Mouse (Mus musculus) forebrain, embryonic 14.5 days (tissue): Measurements from ENCODE around the gene Gprin2. TPM values are rescaled to one million over a fixed set of nuclear protein-coding genes. Genes with fewer than 3 reads are reported as not detected.

Experiments used
- ATAC-seq: fragments of 200-750 bp; cut with Nextera tagmentation; 2 replicates; pipeline ENCODE4 v1.8.0; 2017; ENCODE audit warnings: mild to moderate bottlenecking, moderate library complexity
- DNase-seq: peaks from one replicate; pipeline ENCODE4 v3.0.0-alpha.2; 2015; ENCODE audit warnings: low spot score
- H3K27ac ChIP-seq: fragments of 300-500 bp; sonication (generic); 2 replicates; pipeline ENCODE4 v1.5.1; 2014; ENCODE audit warnings: low read depth, mild to moderate bottlenecking, control low read depth, low read length, moderate library complexity
- H3K27me3 ChIP-seq: fragments of 300-500 bp; sonication (generic); replicated peaks from 2 replicates; pipeline ENCODE4 v1.6.1; 2014; ENCODE audit warnings: low read length, control low read depth, mixed read lengths; ENCODE audit not compliant: control insufficient read depth, insufficient read depth
- H3K36me3 ChIP-seq: fragments of 300-500 bp; sonication (generic); 2 replicates; pipeline ENCODE4 v1.6.1; 2014; ENCODE audit warnings: low read length, control low read depth; ENCODE audit not compliant: control insufficient read depth, insufficient read depth
- H3K4me1 ChIP-seq: fragments of 300-500 bp; sonication (generic); 2 replicates; pipeline ENCODE4 v1.6.1; 2014; ENCODE audit warnings: antibody characterized with exemption, low read length, control low read depth; ENCODE audit not compliant: control insufficient read depth, insufficient read depth
- H3K4me2 ChIP-seq: fragments of 300-500 bp; sonication (generic); 2 replicates; pipeline ENCODE4 v1.6.1; 2014; ENCODE audit warnings: mild to moderate bottlenecking, control low read depth, low read length
- H3K4me3 ChIP-seq: fragments of 300-500 bp; sonication (generic); 2 replicates; pipeline ENCODE4 v1.5.1; 2014; ENCODE audit warnings: low read depth, low read length, control low read depth
- H3K9ac ChIP-seq: fragments of 300-500 bp; sonication (generic); 2 replicates; pipeline ENCODE4 v1.6.1; 2014; ENCODE audit warnings: mild to moderate bottlenecking, low read length, control low read depth, moderate library complexity
- H3K9me3 ChIP-seq: fragments of 300-500 bp; sonication (generic); replicated peaks from 2 replicates; pipeline ENCODE4 v1.6.1; 2016; ENCODE audit warnings: low read length, control low read depth, mixed read lengths; ENCODE audit not compliant: control insufficient read depth
- WGBS: fragments of 180-500 bp; shearing (Covaris S2); extraction: QIAGEN DNeasy Blood & Tissue Kit; methylation state at CpG from one replicate; pipeline ENCODE4 v1.1.7; 2014; 5-methylcytosine and 5-hydroxymethylcytosine counted together
- polyA plus RNA-seq: library from polyadenylated mRNA; unstranded; fragments of >200 nt; fragmentation: Nextera tagmentation; extraction: Ambion mirVana; gene quantifications from 2 replicates; pipeline ENCODE4 v1.2.1, GENCODE M21; 2014

Gene Gprin2
- polyA plus RNA-seq, 1 experiment from 2014 or later, result 2.6 TPM

DNA sequence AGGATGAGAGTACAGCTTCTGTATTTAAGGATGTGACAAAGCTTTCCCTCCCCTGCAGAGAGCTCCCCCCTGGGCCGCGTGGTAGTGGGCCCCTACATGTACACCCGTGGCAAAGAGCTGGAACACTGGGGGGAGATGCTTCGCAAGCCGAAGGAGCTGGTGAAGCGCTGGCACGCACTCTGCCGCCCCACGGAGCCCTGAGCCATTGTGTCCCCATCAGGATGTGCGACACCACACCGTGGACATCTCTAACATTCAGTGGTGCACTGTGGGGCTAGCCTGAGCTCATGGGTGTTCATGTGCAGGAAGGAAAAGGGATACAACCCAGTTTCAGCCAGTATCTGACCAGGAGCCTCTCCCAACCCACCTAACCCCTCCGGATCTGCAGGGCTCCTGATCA lies 26.5 kb upstream of the Gprin2 start:
- WGBS, result 89% methylated on average over 12 of the region's 12 CpGs
- Histone ChIP-seq H3K4me1 (no peaks in the 10 kb centered on the region), H3K27me3 (no peaks in the 10 kb centered on the region), H3K9ac (no peak overlapping the region), H3K36me3 (no peaks in the 10 kb centered on the region), H3K27ac (no peak overlapping the region), H3K4me2 (no peak overlapping the region), H3K9me3 (no peaks in the 10 kb centered on the region), H3K4me3 (no peak overlapping the region)
- no peak for ATAC-seq
- no peak for DNase-seq

DNA sequence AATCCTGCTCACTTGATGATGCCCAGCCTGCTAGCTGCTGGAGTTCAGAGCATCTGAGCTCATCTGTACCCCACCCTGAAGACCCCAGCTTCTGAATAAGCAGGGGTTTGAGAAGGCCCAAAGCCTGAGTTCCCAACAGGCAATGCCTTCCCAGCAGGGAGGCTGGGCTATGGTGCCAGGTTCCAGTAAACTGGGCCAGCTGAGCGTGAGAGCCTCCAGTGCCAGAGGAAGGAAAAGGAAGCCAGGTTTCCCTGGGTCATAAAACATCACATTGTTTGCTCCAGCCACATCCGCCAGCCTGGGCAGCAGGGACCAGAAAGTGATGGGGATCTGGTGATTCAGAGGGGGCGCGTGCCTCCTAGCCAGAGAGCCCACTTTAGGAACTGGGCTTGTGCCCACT lies 25.1 kb upstream of the Gprin2 start:
- DNase-seq, result no peak

DNA sequence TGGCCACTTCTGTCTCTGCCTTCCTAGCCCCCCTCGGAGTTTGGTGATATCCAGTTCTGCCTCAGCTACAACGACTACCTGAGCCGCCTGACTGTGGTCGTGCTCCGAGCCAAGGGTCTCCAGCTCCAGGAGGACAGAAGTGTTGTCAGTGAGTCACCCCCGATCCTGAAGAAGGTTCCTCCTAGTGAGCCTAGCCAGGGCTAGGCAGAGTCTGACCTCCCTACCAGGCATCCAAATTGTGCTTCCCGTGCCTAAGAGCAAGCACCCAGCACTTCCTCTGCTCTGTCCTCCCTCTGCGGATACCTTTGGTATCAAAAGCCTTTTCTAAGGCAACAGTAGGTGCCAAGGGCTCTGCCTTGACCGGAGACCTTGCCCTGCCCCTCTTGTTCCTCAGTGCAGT lies 24.5 kb upstream of the Gprin2 start:
- ATAC-seq (no peak), DNase-seq (no peak)
- WGBS, result 85% methylated on average over 9 of the region's 9 CpGs
- H3K27me3 ChIP-seq, result no peaks in the 10 kb centered on the region
- H3K4me3 ChIP-seq, result no peak overlapping the region
- no peak overlapping the region for H3K27ac ChIP-seq
- no peaks in the 10 kb centered on the region for H3K4me1 ChIP-seq
- H3K4me2 ChIP-seq, result no peak overlapping the region
- no peaks in the 10 kb centered on the region for H3K9me3 ChIP-seq
- H3K36me3 ChIP-seq, result no peaks in the 10 kb centered on the region
- no peak overlapping the region for H3K9ac ChIP-seq

More for the DNA sequence above, 25.1 kb upstream of the Gprin2 start:
- no peak overlapping the region for H3K4me3 ChIP-seq
- H3K4me2 ChIP-seq, result no peak overlapping the region
- no peak for ATAC-seq
- no peaks in the 10 kb centered on the region for H3K4me1 ChIP-seq
- no peak overlapping the region for H3K9ac ChIP-seq
- H3K36me3 ChIP-seq, result no peaks in the 10 kb centered on the region
- 89% methylated on average over 4 of the region's 4 CpGs for WGBS
- H3K27ac ChIP-seq, result no peak overlapping the region
- no peaks in the 10 kb centered on the region for H3K27me3 ChIP-seq
- no peaks in the 10 kb centered on the region for H3K9me3 ChIP-seq

DNA sequence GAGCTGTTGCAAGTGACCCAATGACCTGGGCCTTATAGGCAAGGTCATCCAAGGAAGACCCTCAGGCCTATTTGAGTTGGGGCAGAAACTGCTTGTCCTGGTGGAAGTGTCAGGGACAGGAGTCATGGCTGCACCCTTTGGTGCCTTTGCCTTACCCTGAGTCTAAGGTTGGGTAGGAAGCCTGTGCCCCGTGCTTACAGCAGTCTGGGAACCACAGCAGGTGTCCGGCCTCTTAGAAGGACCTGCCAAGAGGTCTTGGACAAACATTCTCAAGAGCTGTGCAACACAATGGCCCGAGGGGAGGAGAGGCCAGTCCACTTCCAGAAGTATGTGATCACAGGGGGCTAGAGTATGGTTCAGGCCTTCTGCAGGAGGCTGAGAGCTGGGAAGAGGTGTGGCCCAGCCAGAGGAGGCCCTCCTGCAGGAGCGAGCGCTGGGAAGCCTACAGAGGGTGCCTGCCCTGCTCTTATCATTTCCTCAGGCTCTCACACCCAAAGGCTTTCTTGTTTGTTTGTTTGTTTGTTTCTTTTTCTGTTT lies 22.0 kb upstream of the Gprin2 start:
- 70% methylated on average over 5 of the region's 5 CpGs for WGBS

DNA sequence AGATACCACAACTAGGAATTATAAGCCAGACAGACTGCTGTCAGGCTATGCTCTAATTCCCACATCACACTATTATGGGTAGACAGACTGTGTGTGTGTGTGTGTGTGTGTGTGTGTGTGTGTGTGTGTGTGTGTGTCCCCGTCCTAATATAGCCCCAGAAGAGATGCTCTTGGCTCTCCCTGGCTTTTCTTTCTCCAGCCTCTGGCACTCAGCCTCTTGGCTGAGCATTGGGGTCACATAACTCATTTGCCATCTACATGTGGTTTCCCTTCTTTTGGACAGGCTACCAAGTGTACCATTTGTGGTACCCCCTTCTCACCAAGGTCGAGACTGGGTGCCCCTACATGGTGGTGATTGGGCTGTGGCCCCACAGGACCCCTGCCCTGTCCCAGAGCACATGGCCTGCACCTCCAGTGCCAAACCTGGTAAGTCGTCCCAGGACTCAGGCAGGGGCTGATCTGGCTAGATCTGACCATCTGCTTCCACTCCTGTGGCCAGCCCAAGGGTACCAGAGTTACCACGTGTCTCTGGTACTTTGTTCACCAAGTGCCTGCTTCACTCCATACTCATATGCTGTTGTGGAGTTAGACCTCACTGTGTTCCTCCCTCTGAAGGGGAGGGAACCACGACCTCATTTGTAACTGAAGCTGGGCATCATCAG lies 20.1 kb upstream of the Gprin2 start:
- Histone ChIP-seq H3K4me1 (peaks cover 4% of the 10 kb centered on the region; the same call in 1 of the 2 replicates), H3K4me3 (no peak overlapping the region), H3K4me2 (no peak overlapping the region), H3K9ac (no peak overlapping the region), H3K27ac (no peak overlapping the region), H3K9me3 (no peaks in the 10 kb centered on the region), H3K36me3 (no peaks in the 10 kb centered on the region), H3K27me3 (peaks cover 10% of the 10 kb centered on the region)
- ATAC-seq (no peak), DNase-seq (no peak)
- WGBS, result 59% methylated on average over 5 of the region's 5 CpGs

More for the DNA sequence above, 22.0 kb upstream of the Gprin2 start:
- Histone ChIP-seq H3K36me3 (no peaks in the 10 kb centered on the region), H3K27ac (no peak overlapping the region), H3K9ac (no peak overlapping the region), H3K27me3 (peaks cover 10% of the 10 kb centered on the region), H3K4me1 (peaks cover 4% of the 10 kb centered on the region; the same call in 1 of the 2 replicates), H3K4me2 (no peak overlapping the region), H3K4me3 (no peak overlapping the region), H3K9me3 (no peaks in the 10 kb centered on the region)
- no peak for ATAC-seq
- DNase-seq, result no peak

DNA sequence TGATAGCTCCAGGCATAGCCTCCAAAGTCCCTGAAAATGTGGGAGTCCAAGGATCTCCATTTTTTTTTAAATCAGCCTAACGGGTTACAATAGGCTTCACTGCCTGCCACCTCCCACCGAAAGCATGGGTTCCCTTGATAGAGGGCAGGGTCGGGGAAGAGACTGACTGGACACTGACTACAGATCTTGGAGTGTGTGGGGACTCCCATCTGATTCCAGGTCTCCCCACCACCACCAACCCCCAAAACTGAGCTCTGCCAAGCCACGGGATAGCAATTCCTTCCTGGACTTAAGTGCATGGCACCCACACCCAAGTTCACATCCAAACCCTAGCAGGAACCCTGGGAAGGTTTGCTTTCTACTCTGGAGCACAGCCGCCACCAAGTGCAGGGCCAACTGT lies 19.0 kb upstream of the Gprin2 start:
- Histone ChIP-seq H3K27ac (no peak overlapping the region), H3K27me3 (peaks cover 10% of the 10 kb centered on the region), H3K9ac (no peak overlapping the region), H3K9me3 (no peaks in the 10 kb centered on the region), H3K4me1 (peaks cover 4% of the 10 kb centered on the region; the same call in 1 of the 2 replicates), H3K4me2 (no peak overlapping the region), H3K4me3 (no peak overlapping the region), H3K36me3 (no peaks in the 10 kb centered on the region)
- WGBS, result 75% methylated on average over 5 of the region's 5 CpGs
- DNase-seq (no peak), ATAC-seq (no peak)

DNA sequence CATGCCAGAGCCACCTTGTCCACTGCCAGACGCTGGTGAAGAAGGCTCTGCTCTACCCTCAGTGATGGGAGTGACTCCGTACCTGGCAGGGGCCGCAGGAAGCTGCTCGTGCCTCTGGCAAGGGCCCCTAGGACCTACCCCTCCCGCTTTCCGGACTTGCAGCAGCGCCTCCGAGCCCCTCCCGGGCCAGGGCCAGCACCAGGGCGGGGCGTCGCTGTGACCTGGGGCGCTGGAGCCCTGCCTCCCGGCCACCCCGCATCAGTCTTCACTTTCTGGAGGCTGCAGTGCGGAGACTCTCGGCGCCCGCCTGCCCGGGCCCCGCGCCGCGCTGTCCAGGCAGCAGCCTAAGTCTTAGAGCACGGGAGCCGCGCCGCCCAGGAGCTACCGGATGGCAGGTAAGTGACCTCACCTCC lies 18.3 kb upstream of the Gprin2 start:
- DNase-seq (no peak), ATAC-seq (no peak)
- Histone ChIP-seq H3K4me2 (peak overlapping the region; percentile 36), H3K27me3 (peaks cover 10% of the 10 kb centered on the region), H3K9me3 (no peaks in the 10 kb centered on the region), H3K36me3 (no peaks in the 10 kb centered on the region), H3K27ac (no peak overlapping the region), H3K9ac (peak overlapping the region; percentile 37; the same call in 1 of the 2 replicates), H3K4me3 (0 out of 2 replicates have a peak overlapping the region, but pooled peaks have one; percentile 6), H3K4me1 (peaks cover 4% of the 10 kb centered on the region; the same call in 1 of the 2 replicates)
- WGBS, result 9% methylated on average over 25 of the region's 29 CpGs

DNA sequence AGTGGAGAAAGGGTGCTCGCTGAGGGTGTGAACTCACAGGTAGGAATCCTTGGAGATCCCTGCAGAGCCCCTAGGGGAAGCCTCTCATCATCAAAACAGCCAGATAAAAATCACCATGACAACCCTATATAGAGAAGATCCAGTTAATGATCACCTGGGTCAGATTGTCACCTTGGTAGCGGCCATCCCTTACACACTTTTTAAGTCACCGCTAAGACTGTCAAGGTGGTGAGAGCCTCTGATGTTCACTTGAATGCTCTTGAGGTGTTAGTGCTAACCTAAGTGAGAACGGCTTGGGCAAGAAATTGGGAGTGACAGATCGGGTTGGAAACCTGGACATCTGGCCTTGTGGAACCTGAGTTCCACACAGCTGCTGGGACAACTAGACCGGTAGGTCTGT lies 17.8 kb upstream of the Gprin2 start, which contains the start of gene Syt15:
Gene Syt15 (plus strand): TSS at position 301 of the 400 bp plus-strand sequence.
- 72% methylated on average over 6 of the region's 6 CpGs for WGBS
- no peak for ATAC-seq

More for the DNA sequence above, 17.8 kb upstream of the Gprin2 start, which contains the start of gene Syt15:
- peak within 1 kb of the TSS; percentile 36 for H3K4me2 ChIP-seq
- no peak within 1 kb of the TSS for H3K27ac ChIP-seq
- H3K9ac ChIP-seq, result peak within 1 kb of the TSS; percentile 37; the same call in 1 of the 2 replicates
- H3K27me3 ChIP-seq, result peaks cover 10% of the 10 kb centered on the region
- 0 out of 2 replicates have a peak within 1 kb of the TSS, but pooled peaks have one; percentile 6 for H3K4me3 ChIP-seq
- DNase-seq, result no peak
- no peaks in the 10 kb centered on the region for H3K9me3 ChIP-seq
- H3K36me3 ChIP-seq, result no peaks in the 10 kb centered on the region
- H3K4me1 ChIP-seq, result peaks cover 4% of the 10 kb centered on the region; the same call in 1 of the 2 replicates
